Mouse (Mus musculus) fat pad, adult 2 months (tissue): ENCODE measurements around the gene Naa40.

Source experiments
- DNase-seq: peaks from one replicate; pipeline ENCODE4 v3.0.0-alpha.2; 2011; ENCODE audit warnings: low read depth, low spot score; ENCODE audit errors: extremely low read depth

Naa40 gene

GRCm38 (mm10) chr19:7185059-7185458 is 55.9 kb downstream of the Naa40 start:
- DNase-seq, result no peak

GRCm38 (mm10) chr19:7183419-7183818 is 57.6 kb downstream of the Naa40 start:
- DNase-seq, result no peak

- no peak for DNase-seq
Observed at GRCm38 (mm10) chr19:7182273-7182949, 58.6 kb downstream of the Naa40 start.

- DNase-seq, result no peak
Observed at GRCm38 (mm10) chr19:7181496-7181895, 59.5 kb downstream of the Naa40 start.

- no peak for DNase-seq
Observed at GRCm38 (mm10) chr19:7180756-7181405, 60.1 kb downstream of the Naa40 start.

GRCm38 (mm10) chr19:7178841-7179452 is 62.0 kb downstream of the Naa40 start:
- DNase-seq, result no peak

- no peak for DNase-seq
Observed at GRCm38 (mm10) chr19:7177804-7178511, 63.0 kb downstream of the Naa40 start.

GRCm38 (mm10) chr19:7176041-7176696 is 64.8 kb downstream of the Naa40 start:
- DNase-seq, result no peak
